Mouse (Mus musculus): Measurements from ENCODE around the gene Tsg101.
"Not testable (repeated sequence)": the region's sequence is repeated elsewhere in the genome, so short reads cannot be mapped to it uniquely, and the experiment has no call there.

Gene Tsg101

GRCm38 (mm10) chr7:46919551-46920176 is at the start of gene Tsg101:
Tsg101 (minus strand) TSS chr7:46919969.
- peak; percentile 92 for DNase-seq (ENCODE audit: low spot score)

- DNase-seq (ENCODE audit: low spot score), result no peak
Observed at GRCm38 (mm10) chr7:46964070-46964469, 44.3 kb upstream of the Tsg101 start.

GRCm38 (mm10) chr7:46962806-46963618 is 43.2 kb upstream of the Tsg101 start:
- DNase-seq (ENCODE audit: low spot score), result peak; percentile 95

GRCm38 (mm10) chr7:46962132-46962531 is 42.4 kb upstream of the Tsg101 start:
- DNase-seq (ENCODE audit: low spot score), result no peak

DNA sequence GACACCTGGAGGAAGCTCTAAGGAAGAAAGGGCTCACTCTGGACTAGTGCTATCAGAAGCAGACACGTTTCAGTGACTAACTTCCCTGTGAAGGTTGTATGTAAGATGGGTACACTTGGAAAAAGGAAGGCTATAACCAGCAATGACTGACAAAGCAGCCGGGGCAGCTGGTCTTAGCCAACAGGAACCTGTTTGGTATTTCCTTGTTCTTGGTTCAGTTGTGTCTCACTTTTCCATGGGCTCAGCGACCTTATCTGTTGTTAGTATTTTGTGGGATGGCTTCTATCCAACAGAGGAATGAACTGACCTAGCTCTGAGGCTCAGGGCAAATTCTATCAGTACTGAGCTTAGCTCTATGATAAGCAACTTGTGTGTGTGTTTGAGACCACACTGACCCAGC is 41.2 kb upstream of the Tsg101 start:
- DNase-seq (ENCODE audit: low spot score), result no peak

DNA sequence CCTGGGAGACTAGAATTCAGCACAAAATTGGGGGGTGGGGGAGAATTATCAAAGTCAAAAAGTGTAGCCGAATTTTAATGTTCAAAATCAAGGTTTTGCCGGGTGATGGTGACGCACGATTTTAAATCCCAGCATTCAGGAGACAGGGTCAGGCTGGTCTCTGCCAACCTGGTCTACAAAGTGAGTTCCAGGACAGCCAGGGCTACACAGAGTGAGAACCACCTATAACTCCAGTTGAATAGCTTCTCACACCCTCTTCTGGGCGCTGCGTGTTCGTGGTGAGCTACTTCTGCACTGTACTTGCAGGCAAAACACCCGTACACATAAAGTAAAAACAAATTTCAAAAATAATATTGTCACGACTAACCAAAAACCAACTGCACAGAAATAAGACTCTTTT is 39.1 kb upstream of the Tsg101 start:
- peak; percentile 5 for DNase-seq (ENCODE audit: low spot score)

DNA sequence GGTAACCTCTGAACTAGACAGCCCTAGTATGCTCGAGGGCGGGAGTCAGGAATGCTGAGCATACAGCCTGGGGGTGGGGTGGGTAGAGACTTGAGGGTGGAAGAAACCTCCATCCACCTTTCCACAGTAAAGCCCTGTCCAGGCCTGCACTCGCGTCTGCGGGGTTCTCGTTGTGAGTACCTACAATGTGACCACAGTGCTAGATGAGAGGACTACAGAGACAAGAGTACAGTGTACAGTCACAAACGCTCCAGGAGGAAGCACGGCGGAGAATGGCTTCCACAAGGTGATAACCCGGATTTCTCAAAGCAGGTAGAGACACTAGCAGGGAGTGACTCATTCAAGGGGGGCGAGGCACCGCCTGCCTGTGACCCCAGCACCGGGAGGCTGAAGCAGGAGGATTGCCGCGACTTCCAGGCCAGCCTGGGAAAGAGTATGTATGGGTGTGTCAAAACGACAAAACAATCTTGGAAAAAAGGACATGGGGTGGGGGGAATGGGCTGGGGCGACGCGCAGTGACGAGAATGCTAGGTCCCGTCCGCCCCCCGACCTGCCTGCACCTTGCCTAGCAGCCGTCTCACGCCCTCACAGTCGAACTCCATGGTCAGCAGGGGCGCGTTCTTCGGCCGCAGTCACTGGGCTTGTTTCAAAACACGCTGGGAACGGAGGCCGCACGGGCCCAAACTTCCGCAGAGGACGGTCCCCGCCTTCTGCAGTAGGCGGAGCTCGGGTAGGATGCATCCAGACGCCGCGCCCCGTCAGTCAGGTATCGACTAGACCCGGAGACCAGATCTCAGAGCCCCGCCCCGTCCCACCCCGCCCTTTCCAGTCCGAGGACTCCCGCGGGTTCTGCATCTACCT is 38.3 kb upstream of the Tsg101 start, which contains the start of gene Uevld:
Gene Uevld (minus strand): TSS at position 697 of the 861 bp plus-strand sequence.
- peak; percentile 95 for DNase-seq (ENCODE audit: low spot score)

GRCm38 (mm10) chr7:46935847-46936246 is 16.1 kb upstream of the Tsg101 start:
- DNase-seq (ENCODE audit: low spot score), result peak; percentile 52

DNA sequence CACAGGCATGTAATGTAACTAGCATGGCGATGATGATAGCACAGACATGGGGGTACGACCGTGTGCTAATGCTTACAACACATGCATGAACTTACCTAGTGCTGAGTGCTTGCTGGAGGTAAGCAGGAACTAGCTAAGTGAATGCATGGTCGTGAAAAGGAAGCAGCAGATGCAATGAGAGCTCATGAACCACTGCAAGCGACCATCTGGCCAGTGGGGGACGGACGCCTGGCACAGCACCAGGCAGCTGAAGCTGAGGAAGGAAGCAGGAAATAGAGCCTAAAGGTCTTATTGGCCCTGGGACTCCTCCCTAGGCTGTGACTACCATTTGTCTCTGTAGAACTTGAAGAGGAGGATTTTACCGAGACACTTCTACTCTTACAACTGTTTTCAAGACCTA is 15.0 kb upstream of the Tsg101 start:
- DNase-seq (ENCODE audit: low spot score), result no peak

DNA sequence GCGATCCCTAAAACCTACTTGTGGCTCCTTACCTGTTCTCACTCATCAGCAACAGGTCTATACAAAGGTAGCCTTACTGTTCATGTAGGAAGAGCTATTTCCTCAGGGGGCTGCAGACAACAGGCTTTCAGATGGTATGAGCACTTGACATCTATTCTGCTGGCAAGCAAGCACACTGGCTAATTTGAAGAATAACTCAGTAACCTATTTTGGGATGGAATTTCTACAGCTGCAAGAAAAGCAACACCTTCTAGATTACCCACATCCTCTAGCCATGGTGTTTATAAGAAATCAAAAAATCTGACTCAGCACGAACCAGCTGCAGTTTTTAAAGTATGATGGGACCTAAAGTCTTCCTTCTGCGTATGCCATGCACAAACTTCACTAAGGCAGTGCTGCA is 11.6 kb upstream of the Tsg101 start:
- no peak for DNase-seq (ENCODE audit: low spot score)

- no peak for DNase-seq (ENCODE audit: low spot score)
Observed at GRCm38 (mm10) chr7:46928291-46928690, 8.5 kb upstream of the Tsg101 start.

DNA sequence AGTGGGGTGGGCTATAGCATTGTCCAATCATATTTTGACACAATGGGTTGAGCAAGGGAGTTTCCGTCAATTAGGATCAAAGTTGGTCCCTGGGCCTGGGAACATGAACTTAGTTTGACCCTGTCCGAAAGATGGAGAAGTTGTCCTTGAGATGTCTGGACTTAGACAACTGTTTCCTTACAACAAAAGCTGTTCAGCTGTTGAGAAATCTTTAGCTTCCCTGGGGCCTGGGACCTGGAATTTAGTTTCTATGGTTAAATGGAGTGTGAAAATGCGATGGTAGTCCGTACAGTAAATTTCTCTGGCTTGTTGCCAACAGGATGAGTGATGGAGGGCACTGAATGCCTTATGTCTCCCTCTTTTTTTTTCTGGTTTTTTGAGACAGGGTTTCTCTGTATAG is 2.3 kb upstream of the Tsg101 start:
- DNase-seq (ENCODE audit: low spot score), result peak; percentile 44

GRCm38 (mm10) chr7:46918678-46919371 is 944 bp downstream of the Tsg101 start:
- DNase-seq (ENCODE audit: low spot score), result peak; percentile 30

GRCm38 (mm10) chr7:46916376-46916775 is 3.4 kb downstream of the Tsg101 start:
- no peak for DNase-seq (ENCODE audit: low spot score)

DNA sequence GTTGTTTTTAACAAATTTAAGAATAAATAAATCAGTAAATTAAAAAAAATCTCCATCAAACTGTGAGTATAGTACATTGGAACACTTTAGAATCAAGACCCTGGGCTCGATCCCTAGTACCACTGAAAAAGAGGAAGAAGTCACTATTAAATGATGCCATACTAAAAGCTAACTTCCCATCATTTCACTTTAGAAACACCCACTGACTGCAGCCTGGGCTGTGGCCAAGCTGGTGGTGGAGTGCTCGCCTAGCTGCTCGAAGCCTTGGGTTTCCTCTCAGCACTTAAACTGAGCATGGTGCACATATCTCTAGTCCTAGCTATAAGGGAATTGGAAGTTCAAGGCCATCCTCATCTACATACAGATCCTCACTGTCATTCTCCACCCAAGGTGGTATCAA is 8.5 kb downstream of the Tsg101 start:
- DNase-seq (ENCODE audit: low spot score), result no peak

DNA sequence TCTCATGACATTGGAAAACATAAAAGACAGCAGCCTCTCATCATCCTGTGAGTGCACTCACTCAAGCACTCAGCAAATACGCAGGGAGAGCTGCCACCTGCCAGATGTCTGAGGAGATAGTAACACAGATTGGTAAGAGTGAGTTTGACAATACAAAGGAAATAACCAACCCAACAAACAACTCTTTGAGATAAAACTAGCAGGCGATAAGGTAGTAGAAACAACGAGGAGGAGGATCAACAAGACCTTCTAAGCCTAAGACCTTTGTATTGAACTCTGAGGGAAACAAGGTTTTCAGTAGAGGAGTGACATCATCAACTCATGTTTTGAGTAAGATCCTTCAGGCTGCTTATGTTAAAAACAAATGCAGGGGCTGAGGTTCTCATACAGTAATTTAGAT is 20.4 kb downstream of the Tsg101 start:
- no peak for DNase-seq (ENCODE audit: low spot score)

DNA sequence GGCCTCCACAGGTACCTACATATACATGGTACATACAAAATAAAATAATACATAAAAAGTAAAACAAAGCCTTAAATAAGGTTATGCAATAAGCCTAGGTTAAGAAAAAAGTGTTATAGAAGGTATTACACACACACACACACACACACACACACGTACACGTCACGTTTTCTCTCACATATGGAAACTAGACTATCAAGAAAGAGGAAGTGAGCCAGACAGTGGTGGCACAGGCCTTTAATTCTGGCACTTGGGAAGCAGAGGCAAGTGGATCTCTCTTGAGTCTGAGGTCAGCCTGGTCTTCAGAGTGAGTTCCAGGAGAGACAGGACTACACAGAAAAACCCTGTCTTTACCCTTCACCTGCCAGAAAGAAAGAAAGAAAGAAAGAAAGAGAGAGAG is 24.3 kb downstream of the Tsg101 start:
- DNase-seq (ENCODE audit: low spot score), result no peak

DNA sequence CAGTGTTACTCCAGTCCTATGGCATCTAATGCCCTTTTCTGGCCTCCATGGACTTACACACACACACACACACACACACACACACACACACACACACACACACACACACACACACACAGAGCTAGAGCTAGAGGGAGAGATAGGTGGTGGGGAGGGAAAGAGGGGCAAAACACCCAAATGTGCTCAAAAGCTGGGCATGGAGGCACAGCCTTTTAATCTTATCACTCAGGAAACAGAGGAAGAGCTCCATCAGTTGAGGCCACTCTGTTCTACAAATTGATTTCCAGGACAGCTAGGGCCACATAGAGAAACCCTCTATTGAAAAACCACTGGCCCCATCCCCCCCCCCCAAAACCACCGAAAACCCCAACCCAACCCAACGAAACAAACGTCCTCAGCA is 36.5 kb downstream of the Tsg101 start:
- no peak for DNase-seq (ENCODE audit: low spot score)

- not testable (repeated sequence) for DNase-seq (ENCODE audit: low spot score)
Observed at GRCm38 (mm10) chr7:46881941-46882340, 37.8 kb downstream of the Tsg101 start.

GRCm38 (mm10) chr7:46880992-46881391 is 38.8 kb downstream of the Tsg101 start:
- no peak for DNase-seq (ENCODE audit: low spot score)

GRCm38 (mm10) chr7:46879851-46880250 is 39.9 kb downstream of the Tsg101 start:
- DNase-seq (ENCODE audit: low spot score), result no peak

DNA sequence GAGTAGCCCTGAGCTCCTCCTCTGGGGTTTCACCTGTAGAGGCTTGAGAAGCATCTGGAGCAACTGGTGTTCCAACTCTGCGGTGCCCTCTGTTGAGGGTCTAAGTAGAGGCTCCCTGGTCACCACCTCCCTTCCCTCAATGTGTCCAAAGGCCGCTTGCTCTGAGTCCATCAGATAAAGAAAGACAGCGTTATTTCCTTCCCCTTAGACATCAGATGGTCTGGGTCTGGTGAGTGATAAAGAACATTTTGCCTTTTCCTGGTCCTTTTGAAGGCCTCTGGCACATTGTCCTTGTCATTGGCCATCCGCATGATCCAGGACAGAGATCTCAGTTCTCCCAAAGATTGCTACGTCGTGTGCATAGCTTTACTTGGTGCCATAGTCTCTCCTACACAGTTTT is 42.5 kb downstream of the Tsg101 start:
- no peak for DNase-seq (ENCODE audit: low spot score)
